Mouse (Mus musculus) kidney, embryonic 16.5 days (tissue): Measurements from ENCODE around the gene Cdc42ep1. TPM values are rescaled to one million over a fixed set of nuclear protein-coding genes. Genes with fewer than 3 reads are reported as not detected.

Source experiments
- ATAC-seq: fragments of 200-750 bp; cut with Nextera tagmentation; 2 replicates; pipeline ENCODE4 v1.8.0; 2017; ENCODE audit warnings: moderate TSS enrichment; ENCODE audit not compliant: low FRiP score, low TSS enrichment
- H3K27ac ChIP-seq: fragments of 300-500 bp; sonication (generic); 2 replicates; pipeline ENCODE4 v1.5.1; 2014; ENCODE audit warnings: low read length
- H3K27me3 ChIP-seq: fragments of 300-500 bp; sonication (generic); 2 replicates; pipeline ENCODE4 v1.6.1; 2014; ENCODE audit warnings: low read length, control low read depth, mixed read lengths; ENCODE audit not compliant: insufficient read depth
- H3K36me3 ChIP-seq: fragments of 300-500 bp; sonication (generic); 2 replicates; pipeline ENCODE4 v1.6.1; 2014; ENCODE audit warnings: low read length, control low read depth, mixed read lengths; ENCODE audit not compliant: insufficient read depth
- H3K4me1 ChIP-seq: fragments of 300-500 bp; sonication (generic); 2 replicates; pipeline ENCODE4 v1.6.1; 2014; ENCODE audit warnings: low read length, control low read depth, mixed read lengths; ENCODE audit not compliant: insufficient read depth
- H3K4me2 ChIP-seq: fragments of 300-500 bp; sonication (generic); replicated peaks from 2 replicates; pipeline ENCODE4 v1.6.1; 2014; ENCODE audit warnings: low read depth, low read length
- H3K4me3 ChIP-seq: fragments of 300-500 bp; sonication (generic); 2 replicates; pipeline ENCODE4 v1.5.1; 2014; ENCODE audit warnings: mild to moderate bottlenecking, low read length
- H3K9ac ChIP-seq: fragments of 300-500 bp; sonication (generic); replicated peaks from 2 replicates; pipeline ENCODE4 v1.6.1; 2014; ENCODE audit warnings: low read length
- H3K9me3 ChIP-seq: fragments of 300-500 bp; sonication (generic); 2 replicates; pipeline ENCODE4 v1.6.1; 2016; ENCODE audit warnings: low read length, control low read depth
- WGBS: fragments of 180-500 bp; shearing (Covaris S2); extraction: QIAGEN DNeasy Blood & Tissue Kit; methylation state at CpG from one replicate; pipeline ENCODE4 v1.1.7; 2014; 5-methylcytosine and 5-hydroxymethylcytosine counted together
- polyA plus RNA-seq: library from polyadenylated mRNA; unstranded; fragments of >200 nt; fragmentation: Nextera tagmentation; extraction: Ambion mirVana; gene quantifications from 2 replicates; pipeline ENCODE4 v1.2.1, GENCODE M21; 2015

Gene Cdc42ep1
- polyA plus RNA-seq, 1 experiment from 2014 or later: 58.5 TPM

- H3K9ac ChIP-seq: no peak overlapping the region
- no peak overlapping the region; the same call in 1 of the 2 replicates for H3K27ac ChIP-seq
- WGBS: 33% methylated on average over 13 of the region's 13 CpGs
These were observed 47.0 kb downstream of the Cdc42ep1 start for GRCm38 (mm10) chr15:78889401-78889853.

GRCm38 (mm10) chr15:78892440-78892839 is 50.0 kb downstream of the Cdc42ep1 start:
- peaks cover 39% of the 10 kb centered on the region for H3K36me3 ChIP-seq
- H3K4me2 ChIP-seq: no peak overlapping the region
- ATAC-seq: no peak; the same call in 1 of the 2 replicates
- H3K4me3 ChIP-seq: no peak overlapping the region
- 42% methylated on average over 7 of the region's 7 CpGs for WGBS
- H3K9me3 ChIP-seq: no peaks in the 10 kb centered on the region
- 0 out of 2 replicates have a peak overlapping the region, but pooled peaks have one; percentile 20 for H3K9ac ChIP-seq
- no peaks in the 10 kb centered on the region for H3K27me3 ChIP-seq
- H3K27ac ChIP-seq: no peak overlapping the region
- H3K4me1 ChIP-seq: peaks cover 54% of the 10 kb centered on the region

More at GRCm38 (mm10) chr15:78889401-78889853, 47.0 kb downstream of the Cdc42ep1 start:
- Histone ChIP-seq H3K27me3 (no peaks in the 10 kb centered on the region), H3K4me2 (no peak overlapping the region), H3K4me1 (peaks cover 37% of the 10 kb centered on the region), H3K9me3 (no peaks in the 10 kb centered on the region), H3K36me3 (peaks cover 61% of the 10 kb centered on the region), H3K4me3 (no peak overlapping the region)
- peak; percentile 50 for ATAC-seq

GRCm38 (mm10) chr15:78894726-78895125 is 52.3 kb downstream of the Cdc42ep1 start:
- no peak for ATAC-seq
- Histone ChIP-seq H3K36me3 (peaks cover 25% of the 10 kb centered on the region), H3K27me3 (no peaks in the 10 kb centered on the region), H3K4me3 (no peak overlapping the region), H3K27ac (peak overlapping the region; percentile 50; the same call in 1 of the 2 replicates), H3K4me2 (no peak overlapping the region), H3K9me3 (no peaks in the 10 kb centered on the region), H3K4me1 (peaks cover 61% of the 10 kb centered on the region), H3K9ac (peak overlapping the region; percentile 17)
- 61% methylated on average over 13 of the region's 13 CpGs for WGBS

- H3K27me3 ChIP-seq: no peaks in the 10 kb centered on the region
- 84% methylated on average over 2 of the region's 2 CpGs for WGBS
- no peak overlapping the region for H3K4me3 ChIP-seq
- H3K4me1 ChIP-seq: peaks cover 68% of the 10 kb centered on the region
- ATAC-seq: no peak
- no peak overlapping the region for H3K4me2 ChIP-seq
- no peaks in the 10 kb centered on the region for H3K9me3 ChIP-seq
- no peak overlapping the region for H3K9ac ChIP-seq
- H3K36me3 ChIP-seq: peaks cover 22% of the 10 kb centered on the region
- no peak overlapping the region for H3K27ac ChIP-seq
These were observed 53.3 kb downstream of the Cdc42ep1 start for GRCm38 (mm10) chr15:78895741-78896140.

GRCm38 (mm10) chr15:78896149-78896548 is 53.7 kb downstream of the Cdc42ep1 start:
- H3K4me2 ChIP-seq: no peak overlapping the region
- no peaks in the 10 kb centered on the region for H3K9me3 ChIP-seq
- peaks cover 19% of the 10 kb centered on the region for H3K36me3 ChIP-seq
- no peak overlapping the region for H3K9ac ChIP-seq
- no peaks in the 10 kb centered on the region for H3K27me3 ChIP-seq
- no peak overlapping the region for H3K4me3 ChIP-seq
- no peak for ATAC-seq
- peaks cover 72% of the 10 kb centered on the region for H3K4me1 ChIP-seq
- no peak overlapping the region for H3K27ac ChIP-seq
- 78% methylated on average over 3 of the region's 3 CpGs for whole genome bisulfite sequencing

- Histone ChIP-seq H3K9me3 (no peaks in the 10 kb centered on the region), H3K36me3 (0 out of 2 replicates have a peak, but pooled peaks cover 6% of the 10 kb centered on the region), H3K4me3 (no peak overlapping the region), H3K27ac (no peak overlapping the region), H3K9ac (no peak overlapping the region), H3K27me3 (no peaks in the 10 kb centered on the region), H3K4me1 (peaks cover 70% of the 10 kb centered on the region), H3K4me2 (no peak overlapping the region)
- no peak for ATAC-seq
- WGBS: 85% methylated on average over 4 of the region's 4 CpGs
These were observed 55.1 kb downstream of the Cdc42ep1 start for GRCm38 (mm10) chr15:78897488-78897887.

GRCm38 (mm10) chr15:78898507-78899001 is 56.1 kb downstream of the Cdc42ep1 start:
- peak overlapping the region; percentile 16; the same call in 1 of the 2 replicates for H3K9ac ChIP-seq
- no peaks in the 10 kb centered on the region for H3K9me3 ChIP-seq
- H3K36me3 ChIP-seq: peaks cover 2% of the 10 kb centered on the region; the same call in 1 of the 2 replicates
- peak overlapping the region; percentile 74 for H3K27ac ChIP-seq
- peak overlapping the region; percentile 77 for H3K4me3 ChIP-seq
- H3K4me2 ChIP-seq: peak overlapping the region; percentile 86
- H3K27me3 ChIP-seq: no peaks in the 10 kb centered on the region
- peaks cover 61% of the 10 kb centered on the region for H3K4me1 ChIP-seq
- ATAC-seq: no peak
- 48% methylated on average over 6 of the region's 6 CpGs for WGBS

- no peaks in the 10 kb centered on the region for H3K27me3 ChIP-seq
- no peak for ATAC-seq
- H3K9ac ChIP-seq: peak within 1 kb of the TSS; percentile 84
- peak within 1 kb of the TSS; percentile 77 for H3K4me3 ChIP-seq
- 3% methylated on average over 19 of the region's 20 CpGs for WGBS
- no peaks in the 10 kb centered on the region for H3K9me3 ChIP-seq
- H3K4me1 ChIP-seq: peaks cover 53% of the 10 kb centered on the region
- peak within 1 kb of the TSS; percentile 81 for H3K27ac ChIP-seq
- H3K4me2 ChIP-seq: peak within 1 kb of the TSS; percentile 86
- peaks cover 8% of the 10 kb centered on the region for H3K36me3 ChIP-seq
These were observed 57.0 kb downstream of the Cdc42ep1 start, which contains the start of gene Gm49510 for GRCm38 (mm10) chr15:78899409-78899739. Gm49510 (plus strand) TSS chr15:78899667.

GRCm38 (mm10) chr15:78899740-78900584 is 57.5 kb downstream of the Cdc42ep1 start, which contains the start of gene Sh3bp1:
Sh3bp1 (plus strand) TSS chr15:78899768.
- H3K9me3 ChIP-seq: no peaks in the 10 kb centered on the region
- peak within 1 kb of the TSS; percentile 81 for H3K27ac ChIP-seq
- peaks cover 47% of the 10 kb centered on the region for H3K4me1 ChIP-seq
- no peaks in the 10 kb centered on the region for H3K27me3 ChIP-seq
- peak within 1 kb of the TSS; percentile 86 for H3K4me2 ChIP-seq
- H3K9ac ChIP-seq: peak within 1 kb of the TSS; percentile 84
- peak; percentile 64 for ATAC-seq
- WGBS: 1% methylated on average over 45 of the region's 47 CpGs
- peaks cover 12% of the 10 kb centered on the region for H3K36me3 ChIP-seq
- H3K4me3 ChIP-seq: peak within 1 kb of the TSS; percentile 77
